Mouse (Mus musculus) brain, embryonic 14.5 days (tissue): ENCODE measurements around the gene Rnf208.

Experiments
- CTCF ChIP-seq: fragments of 200-500 bp; IDR thresholded peaks from 2 replicates; pipeline ENCODE4 v1.5.1; 2012; ENCODE audit warnings: inconsistent platforms, mild to moderate bottlenecking, moderate library complexity, borderline replicate concordance; ENCODE audit not compliant: insufficient read depth, insufficient read length; ENCODE audit errors: extremely low read depth
- POLR2A ChIP-seq: fragments of 200-500 bp; IDR thresholded peaks from 2 replicates; pipeline ENCODE4 v1.6.1; 2012; ENCODE audit warnings: mild to moderate bottlenecking, inconsistent platforms, borderline replicate concordance; ENCODE audit not compliant: poor library complexity, insufficient read depth, insufficient read length, severe bottlenecking; ENCODE audit errors: extremely low read depth

DNA sequence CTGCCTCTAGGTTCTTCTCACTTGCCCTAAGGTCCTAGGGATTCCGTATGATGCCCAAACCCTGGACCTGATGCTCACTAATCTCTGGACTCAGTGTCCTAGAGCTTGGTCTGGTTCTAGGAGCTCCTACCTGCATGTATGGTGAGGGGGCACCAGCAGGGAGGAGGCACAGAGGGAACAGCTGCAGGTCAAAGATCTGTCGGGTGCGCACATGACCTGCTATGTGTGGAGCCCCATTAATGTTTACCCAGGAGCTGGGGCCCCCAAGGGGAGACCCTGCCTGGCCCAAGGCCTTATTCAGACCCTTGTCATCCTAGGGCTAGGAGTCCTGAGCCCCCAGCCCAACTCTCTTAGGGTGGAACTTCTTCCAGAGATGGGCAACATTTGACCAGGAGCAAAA, 8.0 kb upstream of the Rnf208 start, which contains the start of gene Slc34a3:
- TF ChIP-seq CTCF (no peak), POLR2A (no peak)
